Mouse (Mus musculus) bone marrow macrophage, adult 2 months (primary cell): Measurements from ENCODE around the gene Fv1.

ENCODE experiments used
- CTCF ChIP-seq: IDR thresholded peaks from 2 replicates; pipeline ENCODE4 v1.5.1; 2012; ENCODE audit warnings: low read depth, mild to moderate bottlenecking, low read length, moderate library complexity
- POLR2A ChIP-seq: IDR thresholded peaks from 2 replicates; pipeline ENCODE4 v1.6.1; 2012; ENCODE audit warnings: mild to moderate bottlenecking, low read depth, low read length, borderline replicate concordance

GRCm38 (mm10) chr4:147896411-147896810 is 27.6 kb downstream of the Fv1 start:
- TF ChIP-seq POLR2A (no peak), CTCF (no peak)
